Mouse (Mus musculus) ES-E14 (cell line): Measurements from ENCODE around the gene Zfyve21.

ENCODE experiments used
- MAFK ChIP-seq: IDR thresholded peaks from 2 replicates; pipeline ENCODE4 v1.6.1; 2014; ENCODE audit warnings: mild to moderate bottlenecking, low read depth, low read length, inconsistent platforms; ENCODE audit not compliant: insufficient read depth
- ZC3H11A ChIP-seq: IDR thresholded peaks from 2 replicates; pipeline ENCODE4 v1.6.1; 2012; ENCODE audit warnings: low read depth, mild to moderate bottlenecking, inconsistent platforms, low read length, borderline replicate concordance

- TF ChIP-seq ZC3H11A: no peak
- no peak for TF ChIP-seq MAFK
Observed at GRCm38 (mm10) chr12:111800459-111801183, 13.3 kb upstream of the Zfyve21 start.
